Mouse (Mus musculus) kidney, adult 9 months (tissue): ENCODE measurements around the gene Gm9044.
"Not testable (repeated sequence)": the region's sequence is repeated elsewhere in the genome, so short reads cannot be mapped to it uniquely, and the experiment has no call there.

Source experiments
- DNase-seq: peaks from one replicate; pipeline ENCODE4 v3.0.0; 2022

The Gm9044 gene

DNA sequence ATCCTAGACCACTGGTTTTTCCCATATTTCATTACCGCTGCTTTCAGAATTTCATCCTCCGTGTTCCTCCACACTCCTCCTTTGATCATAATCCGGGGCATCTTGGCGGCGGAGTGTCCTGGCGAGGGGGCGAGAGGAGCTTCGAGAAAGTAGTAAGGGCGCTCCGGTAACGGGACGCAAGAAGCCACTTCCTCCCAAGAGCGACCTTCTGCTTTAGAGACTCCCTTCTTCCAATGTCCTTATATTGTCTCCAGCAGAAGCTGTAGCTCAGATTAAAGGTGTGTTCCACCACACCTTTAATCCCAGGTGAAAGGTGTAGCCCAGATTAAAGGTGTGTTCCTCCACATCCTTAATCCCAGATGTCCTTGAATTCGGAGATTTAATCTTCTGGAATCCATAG, at the start of gene Gm9044:
Gene Gm9044 (minus strand): TSS at position 101 of the 400 bp plus-strand sequence.
- DNase-seq: not testable (repeated sequence)

DNA sequence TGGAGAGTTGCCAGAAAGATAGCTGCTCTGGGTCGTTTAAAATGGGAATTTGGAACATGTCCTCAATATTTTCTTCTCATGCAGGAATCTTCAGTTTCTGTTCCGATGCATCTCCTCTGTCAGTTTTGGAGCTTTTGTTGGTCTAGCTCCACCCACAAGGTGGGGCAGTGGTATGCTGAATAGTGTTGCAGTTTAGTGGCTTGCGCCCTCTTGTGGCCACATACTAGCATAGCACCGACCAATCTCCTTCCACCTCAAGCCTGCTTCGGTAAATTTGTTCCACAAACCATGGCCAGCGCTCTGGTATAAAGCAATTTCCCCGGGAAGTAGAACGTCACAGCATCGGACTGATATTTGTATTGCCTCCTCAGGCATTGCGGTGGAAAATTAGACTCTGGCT, 38.2 kb upstream of the Gm9044 start:
- DNase-seq: peak; percentile 80

GRCm38 (mm10) chr10:118369518-118369917, 37.3 kb upstream of the Gm9044 start:
- DNase-seq: no peak

DNA sequence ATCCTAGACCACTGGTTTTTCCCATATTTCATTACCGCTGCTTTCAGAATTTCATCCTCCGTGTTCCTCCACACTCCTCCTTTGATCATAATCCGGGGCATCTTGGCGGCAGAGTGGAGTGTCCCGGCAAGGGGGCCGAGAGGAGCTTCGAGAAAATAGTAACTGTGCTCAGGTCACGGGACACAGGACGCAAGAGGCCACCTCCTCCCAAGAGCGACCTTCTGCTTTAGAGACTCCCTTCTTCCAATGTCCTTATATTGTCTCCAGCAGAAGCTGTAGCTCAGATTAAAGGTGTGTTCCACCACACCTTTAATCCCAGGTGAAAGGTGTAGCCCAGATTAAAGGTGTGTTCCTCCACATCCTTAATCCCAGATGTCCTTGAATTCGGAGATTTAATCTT, 21.8 kb upstream of the Gm9044 start, which contains the start of gene Gm9049:
Gene Gm9049 (minus strand): TSS at position 101 of the 400 bp plus-strand sequence.
- not testable (repeated sequence) for DNase-seq

GRCm38 (mm10) chr10:118348579-118348978, 16.4 kb upstream of the Gm9044 start, which contains the start of gene Gm9048:
Gm9048 (minus strand) TSS chr10:118348679.
- DNase-seq: not testable (repeated sequence)

DNA sequence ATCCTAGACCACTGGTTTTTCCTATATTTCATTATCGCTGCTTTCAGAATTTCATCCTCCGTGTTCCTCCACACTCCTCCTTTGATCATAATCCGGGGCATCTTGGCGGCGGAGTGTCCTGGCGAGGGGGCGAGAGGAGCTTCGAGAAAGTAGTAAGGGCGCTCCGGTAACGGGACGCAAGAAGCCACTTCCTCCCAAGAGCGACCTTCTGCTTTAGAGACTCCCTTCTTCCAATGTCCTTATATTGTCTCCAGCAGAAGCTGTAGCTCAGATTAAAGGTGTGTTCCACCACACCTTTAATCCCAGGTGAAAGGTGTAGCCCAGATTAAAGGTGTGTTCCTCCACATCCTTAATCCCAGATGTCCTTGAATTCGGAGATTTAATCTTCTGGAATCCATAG, 10.9 kb upstream of the Gm9044 start, which contains the start of gene Gm9046:
Gene Gm9046 (minus strand): TSS at position 101 of the 400 bp plus-strand sequence.
- not testable (repeated sequence) for DNase-seq

DNA sequence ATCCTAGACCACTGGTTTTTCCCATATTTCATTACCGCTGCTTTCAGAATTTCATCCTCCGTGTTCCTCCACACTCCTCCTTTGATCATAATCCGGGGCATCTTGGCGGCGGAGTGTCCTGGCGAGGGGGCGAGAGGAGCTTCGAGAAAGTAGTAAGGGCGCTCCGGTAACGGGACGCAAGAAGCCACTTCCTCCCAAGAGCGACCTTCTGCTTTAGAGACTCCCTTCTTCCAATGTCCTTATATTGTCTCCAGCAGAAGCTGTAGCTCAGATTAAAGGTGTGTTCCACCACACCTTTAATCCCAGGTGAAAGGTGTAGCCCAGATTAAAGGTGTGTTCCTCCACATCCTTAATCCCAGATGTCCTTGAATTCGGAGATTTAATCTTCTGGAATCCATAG, 5.5 kb upstream of the Gm9044 start, which contains the start of gene Gm9045:
Gene Gm9045 (minus strand): TSS at position 101 of the 400 bp plus-strand sequence.
- not testable (repeated sequence) for DNase-seq

DNA sequence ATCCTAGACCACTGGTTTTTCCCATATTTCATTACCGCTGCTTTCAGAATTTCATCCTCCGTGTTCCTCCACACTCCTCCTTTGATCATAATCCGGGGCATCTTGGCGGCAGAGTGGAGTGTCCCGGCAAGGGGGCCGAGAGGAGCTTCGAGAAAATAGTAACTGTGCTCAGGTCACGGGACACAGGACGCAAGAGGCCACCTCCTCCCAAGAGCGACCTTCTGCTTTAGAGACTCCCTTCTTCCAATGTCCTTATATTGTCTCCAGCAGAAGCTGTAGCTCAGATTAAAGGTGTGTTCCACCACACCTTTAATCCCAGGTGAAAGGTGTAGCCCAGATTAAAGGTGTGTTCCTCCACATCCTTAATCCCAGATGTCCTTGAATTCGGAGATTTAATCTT, 5.3 kb downstream of the Gm9044 start, which contains the start of gene Gm9040:
Gene Gm9040 (minus strand): TSS at position 101 of the 400 bp plus-strand sequence.
- not testable (repeated sequence) for DNase-seq

- DNase-seq: no peak
These were observed 13.2 kb downstream of the Gm9044 start for GRCm38 (mm10) chr10:118319024-118319423.

DNA sequence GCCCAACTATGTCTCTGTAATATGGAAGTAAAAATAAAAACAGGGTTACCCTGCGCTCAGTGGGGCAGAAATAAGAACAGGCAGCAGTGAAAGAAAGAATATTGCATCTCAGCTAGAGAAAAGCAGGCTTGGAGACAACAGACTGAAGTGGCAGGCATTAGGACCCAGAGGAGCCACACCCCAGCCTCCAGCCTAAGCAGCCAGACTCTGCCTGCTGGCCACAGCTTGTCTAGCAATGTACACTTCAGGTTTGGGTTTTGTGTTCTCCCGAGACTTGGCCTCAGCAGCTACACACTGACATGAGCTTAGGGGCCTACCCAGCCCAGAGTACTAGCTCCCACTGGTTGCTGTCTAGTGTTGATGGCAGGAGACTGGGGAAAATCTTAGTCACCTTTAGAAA, 30.1 kb downstream of the Gm9044 start:
- DNase-seq: not testable (repeated sequence)

GRCm38 (mm10) chr10:118294938-118295337, 37.3 kb downstream of the Gm9044 start, which contains the start of gene Iltifb:
Iltifb (minus strand) TSS chr10:118295038.
- DNase-seq: no peak

DNA sequence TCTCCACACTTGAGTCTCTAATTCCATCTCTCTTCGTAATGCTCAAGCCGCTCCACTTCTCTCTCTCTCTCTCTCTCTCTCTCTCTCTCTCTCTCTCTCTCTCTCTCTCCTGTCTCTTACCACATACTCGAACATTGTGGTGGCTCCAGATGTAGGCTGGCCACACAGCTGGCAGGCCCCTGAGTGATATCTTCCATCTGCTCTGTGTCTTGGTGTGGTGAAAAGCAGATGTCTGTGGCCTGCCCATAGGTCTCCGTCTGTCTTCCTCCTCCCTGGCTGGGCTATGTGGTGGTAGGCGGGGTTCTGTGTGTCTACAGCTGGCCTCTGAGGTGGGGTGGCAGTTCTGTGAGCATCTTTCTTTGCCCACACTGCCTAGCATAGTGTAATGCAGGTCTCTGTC, 49.2 kb downstream of the Gm9044 start:
- not testable (repeated sequence) for DNase-seq

GRCm38 (mm10) chr10:118282565-118282964, 49.6 kb downstream of the Gm9044 start:
- not testable (repeated sequence) for DNase-seq
